Mouse (Mus musculus) kidney, adult 2 months (tissue): ENCODE data around the gene Ncln.

Source experiments
- CTCF ChIP-seq: fragments of 200-500 bp; conservative IDR thresholded peaks from 2 replicates; pipeline ENCODE4 v1.5.1; 2011; ENCODE audit warnings: low read depth, mild to moderate bottlenecking, control low read depth, low read length, moderate library complexity, mixed read lengths; ENCODE audit not compliant: insufficient read depth, insufficient read length
- POLR2A ChIP-seq: fragments of 200-500 bp; IDR thresholded peaks from one replicate; pipeline ENCODE4 v1.6.1; 2011; ENCODE audit warnings: low read depth, low read length, control low read depth

GRCm38 (mm10) chr10:81460951-81461350, 35.2 kb downstream of the Ncln start:
- TF ChIP-seq CTCF (no peak), POLR2A (no peak)
